Mouse (Mus musculus) heart, embryonic 11.5 days (tissue): ENCODE measurements at regions not wholly inside any gene's neighbourhood (a gene's known extent, or its start where the extent isn't known, plus 50 kb on each side); places are given as distances from the start of the nearest gene placed in this dataset.

Experiments used
- ATAC-seq: fragments of 200-750 bp; cut with Nextera tagmentation; replicated peaks from 2 replicates; pipeline ENCODE4 v1.8.0; 2017; ENCODE audit warnings: moderate library complexity; ENCODE audit not compliant: insufficient number of reproducible peaks, low FRiP score, low TSS enrichment
- H3K27ac ChIP-seq: fragments of 300-500 bp; sonication (generic); 2 replicates; pipeline ENCODE4 v1.5.1; 2014; ENCODE audit warnings: mild to moderate bottlenecking, low read depth, low read length
- H3K27me3 ChIP-seq: fragments of 300-500 bp; sonication (generic); 2 replicates; pipeline ENCODE4 v1.6.1; 2014; ENCODE audit warnings: mild to moderate bottlenecking, low read length, mixed read lengths; ENCODE audit not compliant: control insufficient read depth, insufficient read depth
- H3K36me3 ChIP-seq: fragments of 300-500 bp; sonication (generic); 2 replicates; pipeline ENCODE4 v1.6.1; 2014; ENCODE audit warnings: mild to moderate bottlenecking, low read length, moderate library complexity, mixed read lengths; ENCODE audit not compliant: control insufficient read depth, insufficient read depth
- H3K4me1 ChIP-seq: fragments of 300-500 bp; sonication (generic); 2 replicates; pipeline ENCODE4 v1.6.1; 2014; ENCODE audit warnings: low read length; ENCODE audit not compliant: control insufficient read depth, insufficient read depth
- H3K4me2 ChIP-seq: fragments of 300-500 bp; sonication (generic); 2 replicates; pipeline ENCODE4 v1.6.1; 2014; ENCODE audit warnings: mild to moderate bottlenecking, moderate library complexity
- H3K4me3 ChIP-seq: fragments of 300-500 bp; sonication (generic); 2 replicates; pipeline ENCODE4 v1.5.1; 2014; ENCODE audit warnings: low read depth, low read length
- H3K9ac ChIP-seq: fragments of 300-500 bp; sonication (generic); 2 replicates; pipeline ENCODE4 v1.6.1; 2014; ENCODE audit warnings: mild to moderate bottlenecking, low read depth, low read length, moderate library complexity
- H3K9me3 ChIP-seq: fragments of 300-500 bp; sonication (generic); replicated peaks from 2 replicates; pipeline ENCODE4 v1.6.1; 2016; ENCODE audit warnings: low read length; ENCODE audit not compliant: control insufficient read depth
- WGBS: fragments of 180-500 bp; shearing (Covaris S2); extraction: QIAGEN DNeasy Blood & Tissue Kit; methylation state at CpG from one replicate; pipeline ENCODE4 v1.1.7; 2014; ENCODE audit not compliant: insufficient replicate concordance; 5-methylcytosine and 5-hydroxymethylcytosine counted together

GRCm38 (mm10) chr9:30021981-30022380, 59.0 kb upstream of the Ntm start:
- H3K27me3 ChIP-seq = no peaks in the 10 kb centered on the region

GRCm38 (mm10) chr9:30025275-30025674, 62.3 kb upstream of the Ntm start:
- 62% methylated on average over 7 of the region's 7 CpGs for WGBS
- no peak overlapping the region for H3K27ac ChIP-seq
- H3K36me3 ChIP-seq = no peaks in the 10 kb centered on the region
- no peak for ATAC-seq
- no peak overlapping the region for H3K4me3 ChIP-seq
- H3K4me1 ChIP-seq = peaks cover 9% of the 10 kb centered on the region; the same call in 1 of the 2 replicates
- H3K9me3 ChIP-seq = no peaks in the 10 kb centered on the region
- no peak overlapping the region for H3K4me2 ChIP-seq
- no peak overlapping the region for H3K9ac ChIP-seq
- H3K27me3 ChIP-seq = no peaks in the 10 kb centered on the region

More at GRCm38 (mm10) chr9:30021981-30022380, 59.0 kb upstream of the Ntm start:
- Histone ChIP-seq H3K36me3 (no peaks in the 10 kb centered on the region), H3K4me2 (no peak overlapping the region), H3K27ac (no peak overlapping the region), H3K4me3 (no peak overlapping the region), H3K9ac (no peak overlapping the region), H3K9me3 (no peaks in the 10 kb centered on the region), H3K4me1 (peaks cover 9% of the 10 kb centered on the region; the same call in 1 of the 2 replicates)
- WGBS = 66% methylated on average over 3 of the region's 3 CpGs
- no peak for ATAC-seq

- Histone ChIP-seq H3K27me3 (no peaks in the 10 kb centered on the region), H3K27ac (peak overlapping the region; percentile 86), H3K36me3 (no peaks in the 10 kb centered on the region), H3K4me2 (peak overlapping the region; percentile 46), H3K9me3 (no peaks in the 10 kb centered on the region), H3K9ac (no peak overlapping the region), H3K4me1 (peaks cover 9% of the 10 kb centered on the region; the same call in 1 of the 2 replicates), H3K4me3 (no peak overlapping the region)
- no peak for ATAC-seq
- WGBS = 16% methylated on average over 5 of the region's 5 CpGs
These were observed 64.0 kb upstream of the Ntm start for GRCm38 (mm10) chr9:30026939-30027338.

GRCm38 (mm10) chr9:30040396-30040795, 77.5 kb upstream of the Ntm start:
- no peaks in the 10 kb centered on the region for H3K4me1 ChIP-seq
- ATAC-seq = no peak
- 35% methylated on average over 4 of the region's 4 CpGs for WGBS
- no peak overlapping the region for H3K9ac ChIP-seq
- no peak overlapping the region for H3K4me3 ChIP-seq
- no peak overlapping the region for H3K4me2 ChIP-seq
- H3K27me3 ChIP-seq = no peaks in the 10 kb centered on the region
- no peaks in the 10 kb centered on the region for H3K36me3 ChIP-seq
- no peaks in the 10 kb centered on the region for H3K9me3 ChIP-seq
- H3K27ac ChIP-seq = no peak overlapping the region

- Histone ChIP-seq H3K9me3 (no peaks in the 10 kb centered on the region), H3K36me3 (no peaks in the 10 kb centered on the region)
- ATAC-seq = no peak
These were observed 101.6 kb upstream of the Ntm start for GRCm38 (mm10) chr9:30064551-30064950.

GRCm38 (mm10) chr9:30067980-30068379, 105.0 kb upstream of the Ntm start:
- H3K27ac ChIP-seq = no peak overlapping the region
- H3K27me3 ChIP-seq = no peaks in the 10 kb centered on the region
- no peak overlapping the region for H3K9ac ChIP-seq
- no peaks in the 10 kb centered on the region for H3K36me3 ChIP-seq
- WGBS = 77% methylated on average over 7 of the region's 7 CpGs
- no peaks in the 10 kb centered on the region for H3K4me1 ChIP-seq
- H3K9me3 ChIP-seq = no peaks in the 10 kb centered on the region
- H3K4me2 ChIP-seq = no peak overlapping the region
- no peak for ATAC-seq
- no peak overlapping the region for H3K4me3 ChIP-seq

More at GRCm38 (mm10) chr9:30064551-30064950, 101.6 kb upstream of the Ntm start:
- H3K4me3 ChIP-seq = no peak overlapping the region
- H3K9ac ChIP-seq = no peak overlapping the region
- WGBS = 79% methylated on average over 2 of the region's 2 CpGs
- H3K4me1 ChIP-seq = 0 out of 2 replicates have a peak, but pooled peaks cover 2% of the 10 kb centered on the region
- no peak overlapping the region for H3K4me2 ChIP-seq
- H3K27ac ChIP-seq = no peak overlapping the region
- no peaks in the 10 kb centered on the region for H3K27me3 ChIP-seq

GRCm38 (mm10) chr9:30075233-30075632, 112.3 kb upstream of the Ntm start:
- no peak overlapping the region for H3K4me2 ChIP-seq
- no peaks in the 10 kb centered on the region for H3K9me3 ChIP-seq
- no peak overlapping the region for H3K9ac ChIP-seq
- WGBS = 67% methylated on average over 3 of the region's 3 CpGs
- no peaks in the 10 kb centered on the region for H3K27me3 ChIP-seq
- no peak overlapping the region for H3K4me3 ChIP-seq
- no peak overlapping the region for H3K27ac ChIP-seq
- H3K4me1 ChIP-seq = no peaks in the 10 kb centered on the region; the same call in 1 of the 2 replicates
- ATAC-seq = no peak
- no peaks in the 10 kb centered on the region for H3K36me3 ChIP-seq

GRCm38 (mm10) chr9:30076006-30076405, 113.1 kb upstream of the Ntm start:
- no peak overlapping the region for H3K4me2 ChIP-seq
- WGBS = 89% methylated on average over 6 of the region's 6 CpGs
- H3K36me3 ChIP-seq = no peaks in the 10 kb centered on the region
- no peak overlapping the region for H3K9ac ChIP-seq
- H3K9me3 ChIP-seq = no peaks in the 10 kb centered on the region
- no peaks in the 10 kb centered on the region for H3K27me3 ChIP-seq
- ATAC-seq = no peak
- no peak overlapping the region for H3K27ac ChIP-seq
- H3K4me1 ChIP-seq = no peaks in the 10 kb centered on the region; the same call in 1 of the 2 replicates
- H3K4me3 ChIP-seq = no peak overlapping the region

- Histone ChIP-seq H3K27me3 (no peaks in the 10 kb centered on the region), H3K9me3 (no peaks in the 10 kb centered on the region), H3K27ac (no peak overlapping the region), H3K4me2 (no peak overlapping the region), H3K9ac (no peak overlapping the region), H3K36me3 (no peaks in the 10 kb centered on the region), H3K4me1 (no peaks in the 10 kb centered on the region; the same call in 1 of the 2 replicates), H3K4me3 (no peak overlapping the region)
- WGBS = 31% methylated on average over 3 of the region's 3 CpGs
- no peak for ATAC-seq
These were observed 113.5 kb upstream of the Ntm start for GRCm38 (mm10) chr9:30076482-30076881.
